Mouse (Mus musculus): ENCODE data around the gene Pfn3. TPM values are rescaled to one million over a fixed set of nuclear protein-coding genes. Genes with fewer than 3 reads are reported as not detected.
A peak's percentile ranks its signal among the peaks of the same experiment; 100 is the strongest.

The Pfn3 gene
- total and polyA plus RNA-seq, 3 experiments = not detected

- TF ChIP-seq HCFC1 (IDR thresholded peaks at IDR 0.05; ENCODE audit: low read depth, low read length) (0 out of 2 replicates have a peak, but pooled peaks have one; percentile 17), TCF12 (IDR thresholded peaks at IDR 0.05; ENCODE audit: low read depth, low read length) (no peak)
Measured at GRCm38 (mm10) chr13:55447543-55447943, 32.5 kb upstream of the Pfn3 start (continued).

- Histone ChIP-seq H3K4me1 (ENCODE audit: control insufficient read depth in 1 of 2, insufficient read depth in 2 of 2, low read length in 2 of 2) (peaks cover 7 to 31% of the 10 kb centered on the region in 2 experiments), H3K27me3 (ENCODE audit: control insufficient read depth in 1 of 2, insufficient read depth in 2 of 2, low read length in 2 of 2) (no peaks in the 10 kb centered on the region), H3K4me3 (ENCODE audit: control insufficient read depth in 1 of 2, insufficient read depth in 1 of 2, low read depth in 2 of 2, low read length in 2 of 2) (peak overlapping the region; percentile 80 to 83), H3K27ac (ENCODE audit: control insufficient read depth, low read depth, low read length) (peak overlapping the region; percentile 85), H3K9me3 (replicated peaks; ENCODE audit: insufficient read depth, low read length) (no peaks in the 10 kb centered on the region), H3K79me2 (ENCODE audit: control insufficient read depth, insufficient read depth, low read length, poor library complexity) (peaks cover 32% of the 10 kb centered on the region), H3K36me3 (ENCODE audit: control insufficient read depth in 1 of 2, insufficient read depth in 2 of 2, low read length in 2 of 2) (peaks cover 2 to 18% of the 10 kb centered on the region in 2 experiments), H3K9ac (ENCODE audit: control insufficient read depth, low read depth, low read length, poor library complexity, severe bottlenecking) (peak overlapping the region; percentile 94)
- peak; percentile 76 for DNase-seq (ENCODE audit: low read depth, low spot score)
- no peak for TF ChIP-seq ELF1 (IDR thresholded peaks at IDR 0.05; ENCODE audit: low read depth, low read length)
- no peak for TF ChIP-seq NRF1 (IDR thresholded peaks at IDR 0.05; ENCODE audit: insufficient read depth, low read depth, low read length, poor library complexity, severe bottlenecking)
- no peak for TF ChIP-seq ZC3H11A (IDR thresholded peaks at IDR 0.05; ENCODE audit: low read depth, low read length)
- TF ChIP-seq ZNF384 (IDR thresholded peaks at IDR 0.05; ENCODE audit: low read depth, low read length) = no peak
- peak; percentile 79 to 80 for TF ChIP-seq EP300 (IDR thresholded peaks at IDR 0.05; ENCODE audit: low read depth in 1 of 2, low read length in 2 of 2)
- peak; percentile 43; the same call in 1 of the 2 replicates for TF ChIP-seq HCFC1 (IDR thresholded peaks at IDR 0.05; ENCODE audit: low read depth, low read length)
- TF ChIP-seq CHD2 (IDR thresholded peaks at IDR 0.05; ENCODE audit: low read length) = no peak
- no peak for TF ChIP-seq CHD1 (IDR thresholded peaks at IDR 0.05; ENCODE audit: low read depth, low read length)
- no peak for TF ChIP-seq ZMIZ1 (IDR thresholded peaks at IDR 0.05; ENCODE audit: low read depth, low read length)
- peak; percentile 61; the same call in 1 of the 2 replicates for TF ChIP-seq MAZ (IDR thresholded peaks at IDR 0.05; ENCODE audit: low read depth, low read length)
- no peak for TF ChIP-seq UBTF (IDR thresholded peaks at IDR 0.05; ENCODE audit: borderline replicate concordance, insufficient read depth, low read depth, low read length)
- TF ChIP-seq TAL1 (IDR thresholded peaks at IDR 0.05; ENCODE audit: low read length) = peak; percentile 40
- TF ChIP-seq MYB (IDR thresholded peaks at IDR 0.05; ENCODE audit: low read depth, low read length) = no peak
- no peak for TF ChIP-seq MXI1 (IDR thresholded peaks at IDR 0.05; ENCODE audit: low read depth, low read length)
- peak; percentile 70 for TF ChIP-seq TBP (IDR thresholded peaks at IDR 0.05; ENCODE audit: low read depth, low read length)
- peak; percentile 73 for TF ChIP-seq POLR2AphosphoS2 (IDR thresholded peaks at IDR 0.05; ENCODE audit: low read length)
- TF ChIP-seq E2F4 (IDR thresholded peaks at IDR 0.05; ENCODE audit: borderline replicate concordance, low read depth, low read length) = no peak
- no peak for TF ChIP-seq JUND (IDR thresholded peaks at IDR 0.05; ENCODE audit: low read depth, low read length)
- TF ChIP-seq MEF2A (IDR thresholded peaks at IDR 0.05; ENCODE audit: extremely low read depth, insufficient replicate concordance, low read depth, low read length, poor library complexity, severe bottlenecking) = no peak
- no peak for TF ChIP-seq KAT2A (conservative IDR thresholded peaks at IDR 0.05; ENCODE audit: low read depth, low read length)
- peak; percentile 77 for TF ChIP-seq SIN3A (IDR thresholded peaks at IDR 0.05; ENCODE audit: low read length)
- no peak; the same call in 1 of the 2 replicates for TF ChIP-seq BHLHE40 (IDR thresholded peaks at IDR 0.05; ENCODE audit: borderline replicate concordance, low read depth, low read length)
- TF ChIP-seq ETS1 (IDR thresholded peaks at IDR 0.05; ENCODE audit: low read depth, low read length) = peak; percentile 85
- no peak for TF ChIP-seq SMC3 (IDR thresholded peaks at IDR 0.05; ENCODE audit: low read depth, low read length)
- TF ChIP-seq CTCF (IDR thresholded peaks at IDR 0.05 in 2 of 3, conservative IDR thresholded peaks at IDR 0.05 in 1 of 3; ENCODE audit: control insufficient read depth in 1 of 3, insufficient read depth in 1 of 3, low read depth in 2 of 3, low read length in 3 of 3, poor library complexity in 1 of 3, severe bottlenecking in 1 of 3) = no peak
- peak; percentile 56 for TF ChIP-seq NELFE (IDR thresholded peaks at IDR 0.05; ENCODE audit: low read depth, low read length)
- TF ChIP-seq POLR2A (IDR thresholded peaks at IDR 0.05; ENCODE audit: control insufficient read depth in 1 of 2, insufficient read depth in 1 of 2, low read depth in 1 of 2, low read length in 2 of 2, poor library complexity in 1 of 2) = peak in 1 of 2 experiments; percentile 79; a peak in 2 of 4 replicates
- no peak for TF ChIP-seq ZKSCAN1 (IDR thresholded peaks at IDR 0.05; ENCODE audit: low read depth, low read length)
- TF ChIP-seq GATA1 (IDR thresholded peaks at IDR 0.05; ENCODE audit: low read depth, low read length) = peak; percentile 92
- no peak for TF ChIP-seq POLR2AphosphoS5 (IDR thresholded peaks at IDR 0.05; ENCODE audit: borderline replicate concordance, low read depth, low read length)
- no peak for TF ChIP-seq USF1 (IDR thresholded peaks at IDR 0.05; ENCODE audit: low read depth, low read length)
- peak; percentile 66; the same call in 1 of the 2 replicates for TF ChIP-seq TCF12 (IDR thresholded peaks at IDR 0.05; ENCODE audit: low read depth, low read length)
- no peak for TF ChIP-seq USF2 (IDR thresholded peaks at IDR 0.05; ENCODE audit: borderline replicate concordance in 1 of 2, insufficient read depth in 1 of 2, low read depth in 1 of 2, low read length in 2 of 2)
- no peak for TF ChIP-seq RAD21 (IDR thresholded peaks at IDR 0.05; ENCODE audit: low read depth, low read length)
Measured at GRCm38 (mm10) chr13:55446483-55447105, 31.6 kb upstream of the Pfn3 start.

Data from MEL (cell line).